Mouse (Mus musculus): ENCODE results near the gene Bspry.
"Not testable (repeated sequence)": the region's sequence is repeated elsewhere in the genome, so short reads cannot be mapped to it uniquely, and the experiment has no call there.

Gene Bspry

GRCm38 (mm10) chr4:62479937-62480708 lies at the start of gene Bspry:
TSS of gene Bspry (plus strand) at chr4:62480053.
- peak; percentile 68 for DNase-seq (ENCODE audit: low read depth)

- DNase-seq (ENCODE audit: low read depth), result no peak
These were observed 49.2 kb upstream of the Bspry start for GRCm38 (mm10) chr4:62430678-62431077.

GRCm38 (mm10) chr4:62431522-62431921 lies 48.3 kb upstream of the Bspry start:
- DNase-seq (ENCODE audit: low read depth), result no peak

DNA sequence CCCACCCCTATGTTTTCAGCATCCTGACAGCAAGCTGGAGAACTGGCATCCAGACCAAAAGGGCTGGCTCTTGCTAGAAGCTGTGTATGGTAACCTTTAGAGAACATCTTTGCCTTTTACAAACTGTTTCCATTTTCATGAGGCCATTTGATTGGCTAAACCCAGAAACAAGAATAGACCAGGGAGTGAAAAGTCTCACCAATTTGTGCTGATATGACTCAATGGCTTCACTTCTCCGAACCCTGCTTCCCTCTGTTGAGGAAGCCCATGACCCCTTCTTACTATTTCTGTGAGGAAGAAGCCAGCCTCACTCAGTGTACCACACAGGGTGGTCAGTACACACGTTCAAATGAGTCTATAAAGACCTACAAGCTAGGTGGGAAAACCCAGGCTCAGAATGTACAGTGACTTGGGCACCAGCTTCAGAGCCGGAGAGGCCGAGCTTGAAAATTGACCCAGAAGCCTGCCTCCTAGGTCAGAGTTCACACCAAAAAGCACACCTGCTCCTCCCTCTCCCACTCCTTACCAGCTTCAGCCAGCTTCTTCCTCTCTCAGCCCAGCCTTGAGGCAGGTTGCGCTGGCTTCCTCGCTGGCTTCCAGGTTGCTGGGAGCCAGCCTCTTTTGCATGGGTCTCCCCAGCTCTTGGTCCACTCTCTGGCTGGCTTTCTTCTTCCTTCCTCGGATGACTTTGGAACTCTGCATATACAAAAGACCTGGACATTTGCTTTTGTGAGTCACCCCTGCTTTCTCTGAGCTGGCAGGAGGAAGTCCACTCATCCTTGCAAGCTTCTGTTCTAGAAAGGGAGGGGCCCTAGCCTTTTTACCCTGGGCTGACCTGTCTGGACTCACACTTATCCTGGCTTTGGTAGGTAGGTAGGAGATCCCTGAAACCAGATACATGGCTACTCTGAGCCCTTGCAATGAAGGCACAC lies 45.6 kb upstream of the Bspry start:
- DNase-seq (ENCODE audit: low read depth), result no peak

- DNase-seq (ENCODE audit: low read depth), result no peak
These were observed 44.8 kb upstream of the Bspry start, which contains the start of gene Rnf183 for GRCm38 (mm10) chr4:62435081-62435480. TSS of gene Rnf183 (minus strand) at chr4:62435252.

DNA sequence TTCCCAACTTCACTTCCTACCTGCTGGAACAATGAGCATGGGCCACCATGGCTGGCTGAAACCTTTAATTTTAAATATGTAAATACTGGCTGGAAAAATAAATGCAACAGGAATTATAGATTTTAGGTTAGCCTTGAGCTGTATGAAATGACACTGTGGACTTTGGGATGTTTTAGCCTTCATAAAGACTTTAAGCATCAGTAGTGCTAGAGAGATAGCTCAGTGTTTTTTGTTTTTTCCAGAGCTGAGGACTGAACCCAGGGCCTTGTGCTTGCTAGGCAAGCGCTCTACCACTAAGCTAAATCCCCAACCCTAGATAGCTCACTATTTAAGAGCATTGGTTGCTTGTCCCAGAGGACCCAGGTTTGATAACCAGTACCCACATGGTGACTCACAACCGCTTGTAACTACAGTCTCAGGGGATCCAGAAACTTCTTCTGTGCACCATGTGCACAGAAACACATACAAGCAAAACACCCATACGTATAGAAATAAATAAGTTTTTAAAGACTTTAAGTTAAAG lies 42.5 kb upstream of the Bspry start:
- DNase-seq (ENCODE audit: low read depth), result no peak

- DNase-seq (ENCODE audit: low read depth), result no peak
These were observed 42.0 kb upstream of the Bspry start for GRCm38 (mm10) chr4:62437871-62438270.

DNA sequence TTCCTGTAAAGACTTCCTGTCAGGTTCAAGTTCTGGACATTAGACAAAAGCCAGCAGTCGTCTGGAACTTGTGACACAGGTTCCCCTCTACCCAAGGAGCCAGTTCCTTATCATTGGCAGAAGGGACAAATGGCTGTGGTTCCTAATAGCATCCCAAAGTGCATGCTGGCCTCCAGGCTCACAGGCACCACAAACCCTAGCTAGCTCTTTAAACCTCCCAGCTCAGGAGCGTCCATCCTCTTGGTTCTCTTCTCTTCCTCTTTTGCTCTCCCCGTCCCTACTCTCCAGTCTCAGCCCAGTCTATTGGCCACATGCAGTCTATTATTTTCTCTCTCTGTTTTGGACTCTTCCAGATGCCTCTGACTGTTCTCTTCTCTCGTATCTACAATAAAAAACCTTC lies 40.1 kb upstream of the Bspry start:
- no peak for DNase-seq (ENCODE audit: low read depth)

GRCm38 (mm10) chr4:62440544-62440943 lies 39.3 kb upstream of the Bspry start:
- DNase-seq (ENCODE audit: low read depth), result no peak

DNA sequence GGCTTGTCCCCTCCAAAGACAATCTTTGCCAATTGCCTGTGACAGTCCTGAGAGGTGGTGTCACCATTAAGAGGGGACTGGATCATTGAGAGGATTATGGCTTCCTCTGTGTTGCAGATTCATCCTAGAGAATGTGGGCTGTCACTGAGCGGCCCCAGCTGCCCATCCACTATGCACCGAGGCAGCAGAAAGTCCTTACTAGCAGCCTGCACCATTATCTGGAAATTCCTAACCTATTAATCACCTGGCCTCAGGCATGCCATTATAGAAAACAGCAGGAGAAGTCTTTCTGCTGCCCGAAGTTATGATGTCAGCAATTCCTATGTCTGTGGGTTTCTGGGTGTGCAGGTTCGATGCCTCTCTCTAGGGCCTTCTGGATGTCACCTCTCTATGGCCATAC lies 38.9 kb upstream of the Bspry start:
- no peak for DNase-seq (ENCODE audit: low read depth)

DNA sequence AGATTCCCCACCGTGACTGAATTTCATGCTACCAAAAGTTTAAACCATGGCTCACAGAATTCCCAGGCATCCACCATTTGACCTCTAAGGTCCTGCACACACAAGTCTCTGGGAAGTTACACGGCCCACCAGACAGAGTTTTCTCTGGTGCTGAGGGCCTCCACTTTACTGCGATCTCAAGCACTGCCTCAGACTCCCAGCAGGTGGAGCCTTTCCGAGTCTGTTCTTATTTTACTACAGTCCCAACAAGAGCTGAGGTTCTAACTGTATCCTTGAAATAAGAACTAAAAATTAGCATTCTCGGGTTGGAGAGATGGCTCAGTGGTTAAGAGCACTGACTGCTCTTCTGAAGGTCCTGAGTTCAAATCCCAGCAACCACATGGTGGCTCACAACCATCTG lies 24.9 kb upstream of the Bspry start:
- DNase-seq (ENCODE audit: low read depth), result peak; percentile 73

DNA sequence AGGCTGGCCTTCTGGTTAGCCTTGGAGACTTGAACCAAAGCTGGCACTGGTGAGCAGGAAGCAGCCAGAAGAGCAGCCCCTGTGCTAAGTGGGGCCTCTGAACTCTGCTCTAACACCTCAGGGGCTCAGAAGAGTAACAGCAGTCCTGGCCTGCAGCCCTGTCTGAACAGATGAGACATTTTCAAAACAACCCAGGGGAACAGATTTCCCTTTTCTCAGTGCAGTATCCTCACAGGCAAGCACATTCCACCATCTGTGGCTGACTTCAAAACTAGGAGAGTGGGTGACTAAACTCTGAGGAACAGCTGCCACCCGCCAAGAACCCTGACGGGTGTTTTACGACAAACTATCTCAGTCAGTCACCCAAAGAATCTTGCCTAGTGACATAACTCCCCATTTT lies 20.8 kb upstream of the Bspry start:
- DNase-seq (ENCODE audit: low read depth), result no peak

DNA sequence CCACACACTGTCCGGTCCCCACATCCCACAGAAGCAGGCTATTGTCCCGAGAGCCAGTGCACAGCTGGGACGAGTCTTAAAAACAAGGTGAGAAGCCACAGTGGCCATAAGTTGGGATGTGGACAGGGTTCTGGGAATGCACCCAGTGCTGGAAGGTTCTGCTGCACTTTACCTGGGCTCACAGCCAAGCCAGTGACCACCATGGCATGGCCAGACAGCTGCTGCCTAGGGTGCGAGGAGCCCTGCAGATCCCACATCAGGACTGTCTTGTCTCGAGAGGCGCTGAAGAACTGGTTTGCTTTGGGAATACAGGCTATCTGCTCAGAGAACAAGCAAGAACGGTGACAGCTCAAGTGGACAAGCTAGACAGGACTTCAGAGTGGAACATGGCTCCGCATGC lies 19.5 kb upstream of the Bspry start:
- DNase-seq (ENCODE audit: low read depth), result no peak

GRCm38 (mm10) chr4:62463124-62463523 lies 16.7 kb upstream of the Bspry start:
- no peak for DNase-seq (ENCODE audit: low read depth)

DNA sequence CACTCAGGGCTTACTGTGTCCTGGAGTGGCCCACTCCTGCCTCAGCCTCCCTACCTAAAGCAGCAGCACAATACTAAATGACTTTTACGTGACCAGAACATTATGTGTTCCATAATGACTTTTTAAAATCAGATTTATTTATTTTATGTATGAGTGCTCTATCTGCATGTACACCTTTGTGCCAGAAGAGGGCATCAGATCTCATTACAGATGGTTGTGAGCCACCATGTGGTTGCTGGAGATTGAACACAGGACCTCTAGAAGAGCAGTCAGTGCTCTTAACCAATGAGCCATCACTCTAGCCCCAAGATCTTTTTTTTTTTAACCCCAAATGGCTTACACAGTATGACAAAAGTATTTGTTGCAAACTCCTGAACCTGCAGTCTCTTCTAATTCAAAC lies 11.7 kb upstream of the Bspry start:
- no peak for DNase-seq (ENCODE audit: low read depth)

GRCm38 (mm10) chr4:62470598-62471051 lies 9.2 kb upstream of the Bspry start, which contains the start of gene Wdr31:
TSS of gene Wdr31 (minus strand) at chr4:62470896.
- DNase-seq (ENCODE audit: low read depth), result peak; percentile 89

GRCm38 (mm10) chr4:62472071-62472470 lies 7.8 kb upstream of the Bspry start:
- DNase-seq (ENCODE audit: low read depth), result no peak

- DNase-seq (ENCODE audit: low read depth), result no peak
These were observed 4.7 kb upstream of the Bspry start for GRCm38 (mm10) chr4:62475131-62475530.

- DNase-seq (ENCODE audit: low read depth), result peak; percentile 78
These were observed 4.1 kb upstream of the Bspry start for GRCm38 (mm10) chr4:62475793-62476192.

- no peak for DNase-seq (ENCODE audit: low read depth)
These were observed 2.2 kb upstream of the Bspry start for GRCm38 (mm10) chr4:62477542-62478244.

DNA sequence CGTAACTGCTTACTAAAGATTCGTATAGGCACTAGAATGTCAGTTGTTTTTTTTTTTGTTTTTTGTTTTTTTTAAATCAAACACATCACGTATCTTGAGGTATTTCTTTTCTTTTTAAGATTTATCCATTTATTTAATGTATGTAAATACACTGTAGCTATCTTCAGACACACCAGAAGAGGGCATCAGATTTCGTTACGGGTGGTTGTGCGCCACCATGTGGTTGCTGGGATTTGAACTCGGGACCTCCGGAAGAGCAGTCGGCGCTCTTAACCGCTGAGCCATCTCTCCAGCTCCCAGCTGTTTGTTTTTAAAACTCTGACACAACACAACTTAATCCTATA lies 288 bp upstream of the Bspry start:
- DNase-seq (ENCODE audit: low read depth), result not testable (repeated sequence)

Data from naive thymus-derived CD4-positive, alpha-beta T cell, adult 2 months (primary cell).